Mouse (Mus musculus) kidney, adult 2 months (tissue): ENCODE results near the gene Phf20.

Experiments
- CTCF ChIP-seq: fragments of 200-500 bp; conservative IDR thresholded peaks from 2 replicates; pipeline ENCODE4 v1.5.1; 2011; ENCODE audit warnings: low read depth, mild to moderate bottlenecking, control low read depth, low read length, moderate library complexity, mixed read lengths; ENCODE audit not compliant: insufficient read depth, insufficient read length
- POLR2A ChIP-seq: fragments of 200-500 bp; IDR thresholded peaks from one replicate; pipeline ENCODE4 v1.6.1; 2011; ENCODE audit warnings: low read depth, low read length, control low read depth

- TF ChIP-seq CTCF (no peak), POLR2A (no peak)
These were observed 153.1 kb downstream of the Phf20 start for GRCm38 (mm10) chr2:156349286-156349848.
